Mouse (Mus musculus): ENCODE data around the gene Kif21b.

GRCm38 (mm10) chr1:136102094-136102493 is 29.1 kb upstream of the Kif21b start:
- no peak for TF ChIP-seq EP300 (IDR thresholded peaks at IDR 0.05)
- TF ChIP-seq CTCF (IDR thresholded peaks at IDR 0.05): no peak
